Mouse (Mus musculus) cerebellum, adult 2 months (tissue): ENCODE results near the gene Ercc6. TPM values are rescaled to one million over a fixed set of nuclear protein-coding genes. Genes with fewer than 3 reads are reported as not detected.
A peak's percentile ranks its signal among the peaks of the same experiment; 100 is the strongest.

Experiments
- DNase-seq, 2 experiments: peaks; one replicate each; pipeline ENCODE4 v3.0.0; 2021
- H3K27ac ChIP-seq: fragments of 200-500 bp; 2 replicates; pipeline ENCODE4 v1.5.1; 2012; ENCODE audit warnings: low read length, control low read depth, inconsistent platforms; ENCODE audit not compliant: insufficient read depth
- H3K27me3 ChIP-seq: fragments of 200-500 bp; 2 replicates; pipeline ENCODE4 v1.6.1; 2012; ENCODE audit warnings: inconsistent platforms, mild to moderate bottlenecking, low read length, moderate library complexity; ENCODE audit not compliant: control insufficient read depth, insufficient read depth
- H3K4me1 ChIP-seq: fragments of 200-500 bp; 2 replicates; pipeline ENCODE4 v1.6.1; 2011; ENCODE audit warnings: low read length; ENCODE audit not compliant: control insufficient read depth, insufficient read depth
- H3K4me3 ChIP-seq: fragments of 200-500 bp; replicated peaks from 2 replicates; pipeline ENCODE3; 2011; ENCODE audit warnings: mild to moderate bottlenecking, low read depth, low read length, control low read depth; ENCODE audit not compliant: insufficient read depth
- CTCF ChIP-seq: fragments of 200-500 bp; IDR thresholded peaks from 2 replicates; pipeline ENCODE4 v1.5.1; 2011; ENCODE audit warnings: low read depth, mild to moderate bottlenecking, control low read depth, low read length, moderate library complexity, borderline replicate concordance; ENCODE audit not compliant: insufficient read depth
- POLR2A ChIP-seq: fragments of 200-500 bp; IDR thresholded peaks from 2 replicates; pipeline ENCODE4 v1.6.1; 2011; ENCODE audit warnings: low read length, control low read depth, borderline replicate concordance; ENCODE audit not compliant: insufficient read depth
- WGBS: fragments of 180-500 bp; shearing (Covaris S2); methylation state at CpG from one replicate; pipeline ENCODE4 v1.1.7; 2018; 5-methylcytosine and 5-hydroxymethylcytosine counted together
- polyA plus RNA-seq: library from polyadenylated mRNA; depleted of rRNA; stranded (reverse); fragments of >200 nt; gene quantifications from 2 replicates; pipeline ENCODE4 v1.2.3, GENCODE M21; 2012

Gene Ercc6
- polyA plus RNA-seq, 1 experiment, result 8.8 TPM

DNA sequence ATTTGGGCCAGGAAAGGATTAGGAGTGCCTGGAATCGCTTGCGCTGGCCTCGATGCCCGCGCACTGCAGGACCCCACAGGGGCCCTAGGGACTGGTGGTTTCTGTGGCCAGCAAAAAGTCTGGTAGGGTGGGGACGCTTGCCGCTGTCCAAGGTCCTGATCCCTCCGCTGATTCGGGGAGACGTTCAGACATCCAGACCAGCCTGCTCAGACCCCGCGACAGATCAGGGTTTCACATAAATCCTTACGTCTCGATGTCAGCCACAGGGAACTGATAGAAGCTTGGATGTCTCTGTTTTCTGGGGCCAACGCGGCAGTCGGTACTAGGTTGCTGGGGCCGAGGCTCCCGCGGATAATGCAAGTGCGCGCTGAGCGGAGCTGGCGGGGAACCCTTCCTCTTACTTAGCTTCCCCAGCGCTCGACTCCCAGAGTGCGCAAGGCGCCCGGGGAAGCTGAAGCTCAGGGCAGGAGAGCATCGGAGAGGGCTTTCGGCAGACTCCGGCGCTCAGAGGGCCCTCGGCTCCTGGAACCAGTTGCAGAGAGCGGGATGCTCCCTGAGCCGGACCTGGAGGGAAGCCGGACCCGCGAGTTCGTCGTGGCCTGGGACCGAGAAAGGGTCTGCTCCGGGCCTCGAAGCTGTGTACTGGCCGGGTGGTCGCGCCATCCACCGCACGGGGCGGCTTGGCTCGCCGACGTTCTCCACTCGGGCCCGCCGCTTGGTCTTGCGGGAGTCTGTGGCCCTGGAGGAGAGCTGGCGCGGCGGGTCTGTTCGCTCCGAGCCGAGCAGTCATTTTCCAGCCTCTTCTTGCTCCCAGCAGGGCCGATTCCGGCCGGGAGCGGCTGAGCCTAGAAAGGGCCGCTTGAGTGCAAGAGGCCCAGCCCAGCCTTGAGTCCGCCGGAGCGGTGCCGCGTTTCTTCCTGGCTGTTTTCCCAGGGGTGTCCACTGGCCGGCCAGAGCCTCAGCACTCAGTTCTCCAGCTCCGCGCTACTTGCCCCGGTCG is 84.2 kb downstream of the Ercc6 start:
- Histone ChIP-seq H3K4me1 (0 out of 2 replicates have a peak, but pooled peaks cover 4% of the 10 kb centered on the region), H3K4me3 (peak overlapping the region; percentile 18), H3K27me3 (peaks cover 3% of the 10 kb centered on the region; the same call in 1 of the 2 replicates), H3K27ac (no peak overlapping the region)
- DNase-seq, result peak; percentile 24 to 46
- WGBS, result under 1% methylated on average over 78 of the region's 78 CpGs
- TF ChIP-seq POLR2A (no peak), CTCF (no peak)

DNA sequence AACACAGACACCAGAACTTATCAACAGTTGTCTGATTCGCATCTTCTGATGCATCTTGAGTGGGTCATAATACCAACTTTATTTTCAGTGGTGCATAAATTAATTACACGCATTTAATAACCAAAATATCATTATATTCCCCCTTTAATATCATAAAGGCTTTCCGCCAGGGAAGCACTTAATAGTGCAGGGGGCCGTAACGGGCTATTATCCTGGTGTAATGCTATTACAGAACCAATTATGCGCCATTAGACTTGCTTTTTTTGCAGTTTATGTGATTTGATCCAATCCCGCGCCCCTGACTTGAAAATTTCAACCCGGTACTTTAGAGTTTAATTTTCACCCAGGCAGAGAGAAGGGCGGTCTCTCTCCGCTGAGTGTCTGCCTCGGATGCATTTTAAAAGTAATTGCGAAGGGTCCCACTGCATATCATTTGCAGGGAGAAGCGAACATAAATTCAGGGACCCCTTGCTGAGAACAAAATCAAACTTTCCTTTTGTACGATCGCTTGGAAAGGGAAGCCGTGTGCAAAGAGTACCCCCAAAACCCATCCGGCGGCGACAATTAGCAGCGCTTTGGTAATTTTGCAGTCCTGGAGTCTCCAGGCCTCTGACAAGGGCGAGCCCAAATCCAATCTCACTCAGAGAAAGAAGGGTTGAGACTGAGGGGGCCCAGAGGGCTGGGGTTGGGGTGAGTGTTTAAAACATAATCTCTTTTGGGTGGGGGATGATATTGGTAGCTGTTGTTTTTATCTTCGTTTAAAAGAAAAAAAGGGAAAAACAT is 85.3 kb downstream of the Ercc6 start:
- 14% methylated on average over 23 of the region's 23 CpGs for WGBS
- no peak for DNase-seq
- Histone ChIP-seq H3K27me3 (peaks cover 3% of the 10 kb centered on the region; the same call in 1 of the 2 replicates), H3K4me1 (0 out of 2 replicates have a peak, but pooled peaks cover 4% of the 10 kb centered on the region), H3K4me3 (no peak overlapping the region), H3K27ac (no peak overlapping the region)
- TF ChIP-seq CTCF (no peak), POLR2A (no peak)

DNA sequence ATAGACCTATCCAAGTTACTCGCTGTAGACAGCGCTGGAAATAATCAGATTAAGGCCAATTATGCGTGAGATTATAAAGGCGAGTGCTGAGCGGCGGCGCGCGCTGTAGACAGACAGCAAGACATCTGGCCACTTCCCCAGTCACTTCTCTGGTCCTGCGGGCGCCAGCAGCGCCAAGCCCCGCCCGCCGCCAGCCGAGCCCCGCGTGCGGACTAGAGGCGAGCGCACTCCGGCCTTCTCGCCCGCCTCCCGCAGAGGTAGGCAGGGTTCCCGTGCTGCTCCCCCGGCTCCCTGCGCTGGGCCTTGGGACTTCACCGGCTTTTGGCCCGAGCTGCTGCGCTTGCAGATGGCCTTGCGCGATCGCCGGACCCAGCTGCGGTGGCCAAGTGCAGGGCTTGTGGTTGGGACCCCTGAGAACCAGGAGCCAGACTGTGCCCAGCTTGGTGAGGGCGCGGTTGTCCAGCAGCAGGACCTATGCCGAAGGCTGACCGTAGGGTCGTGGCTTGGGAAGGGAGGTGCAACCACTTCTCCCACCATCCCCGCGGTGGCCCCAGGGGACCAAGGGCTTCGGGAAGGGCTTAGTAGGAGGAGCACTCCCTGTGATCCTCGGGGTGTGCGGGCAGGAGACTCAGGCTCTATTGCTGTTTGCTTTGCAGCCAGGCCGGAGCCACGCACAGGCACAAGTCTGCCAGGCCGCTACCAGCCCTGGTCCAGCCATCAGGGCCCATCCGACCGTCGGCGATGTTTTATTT is 86.1 kb downstream of the Ercc6 start, which contains the start of gene Prrxl1:
Prrxl1 (plus strand) TSS at position 118 of the 752 bp plus-strand sequence.
- TF ChIP-seq CTCF (no peak), POLR2A (no peak)
- 0 out of 2 replicates have a peak, but pooled peaks cover 4% of the 10 kb centered on the region for H3K4me1 ChIP-seq
- no peak within 1 kb of the TSS for H3K4me3 ChIP-seq
- no peak within 1 kb of the TSS for H3K27ac ChIP-seq
- WGBS, result 1% methylated on average over 53 of the region's 53 CpGs
- peaks cover 3% of the 10 kb centered on the region; the same call in 1 of the 2 replicates for H3K27me3 ChIP-seq
- peak; percentile 9 to 27 for DNase-seq

DNA sequence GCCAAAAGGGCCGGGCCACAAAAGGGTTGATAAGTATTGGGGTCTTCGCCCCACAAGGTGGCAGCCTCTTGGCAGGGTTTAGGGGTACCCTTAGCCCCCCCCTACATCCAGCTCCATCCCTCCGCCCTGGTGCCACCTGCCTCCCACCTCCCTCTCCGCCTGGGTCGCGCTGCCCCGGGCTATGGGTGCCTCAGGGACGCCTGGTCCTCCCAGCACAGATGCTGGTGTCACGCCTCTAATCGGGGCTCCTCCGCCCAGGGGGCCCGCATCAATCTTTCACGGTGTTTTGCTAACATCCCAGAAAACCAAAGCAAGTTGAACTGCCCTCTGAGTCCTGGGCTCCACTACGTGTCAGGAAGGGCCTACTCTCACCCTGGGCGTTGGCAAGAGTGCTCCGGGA is 86.8 kb downstream of the Ercc6 start:
- Histone ChIP-seq H3K4me3 (no peak overlapping the region), H3K4me1 (0 out of 2 replicates have a peak, but pooled peaks cover 4% of the 10 kb centered on the region), H3K27ac (no peak overlapping the region), H3K27me3 (peaks cover 3% of the 10 kb centered on the region; the same call in 1 of the 2 replicates)
- no peak for DNase-seq
- TF ChIP-seq POLR2A (no peak), CTCF (no peak)
- WGBS, result 10% methylated on average over 16 of the region's 16 CpGs

DNA sequence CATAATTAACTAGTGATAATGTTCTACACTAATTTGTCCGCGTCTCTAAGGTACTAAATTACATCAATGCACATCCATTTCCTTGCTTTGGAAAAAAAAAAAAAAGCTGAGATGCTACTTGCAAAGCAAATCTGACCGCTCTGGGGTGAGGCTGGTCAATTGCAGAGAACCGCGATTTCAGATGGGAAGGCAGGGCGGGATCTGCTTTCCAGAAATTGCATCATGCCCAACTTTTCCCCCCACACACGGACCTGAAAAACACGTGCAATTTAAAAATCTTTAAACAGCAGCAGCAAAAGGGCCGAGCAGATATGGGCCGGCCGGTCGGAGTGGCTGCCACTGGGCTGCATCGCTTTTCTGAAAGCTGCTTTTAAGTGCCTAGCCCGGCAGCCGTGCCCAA is 92.2 kb downstream of the Ercc6 start:
- DNase-seq, result no peak
- no peak overlapping the region for H3K4me3 ChIP-seq
- no peak for TF ChIP-seq POLR2A
- no peak for TF ChIP-seq CTCF
- WGBS, result 58% methylated on average over 15 of the region's 15 CpGs
- peaks cover 6% of the 10 kb centered on the region; the same call in 1 of the 2 replicates for H3K4me1 ChIP-seq
- peaks cover 1% of the 10 kb centered on the region; the same call in 1 of the 2 replicates for H3K27me3 ChIP-seq
- H3K27ac ChIP-seq, result no peak overlapping the region

DNA sequence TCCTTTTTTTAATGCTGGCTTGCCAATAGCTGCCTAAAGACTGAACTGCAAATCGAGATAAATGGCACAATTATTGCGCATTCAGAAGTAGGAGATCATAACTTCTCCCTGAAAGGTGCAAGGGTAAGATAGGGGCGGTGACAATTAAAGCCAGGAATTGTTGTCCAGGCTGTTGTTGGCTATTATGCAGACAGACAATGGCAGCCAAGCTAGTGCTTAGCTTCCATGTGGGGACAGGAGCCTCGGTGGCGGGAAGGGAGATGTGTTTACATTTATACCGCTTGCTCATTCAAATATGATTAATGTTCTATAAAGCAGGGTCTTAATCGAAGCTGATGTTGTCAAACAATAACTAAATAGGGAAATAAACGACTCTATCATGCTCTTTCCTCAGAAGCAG is 93.0 kb downstream of the Ercc6 start:
- DNase-seq, result no peak
- Histone ChIP-seq H3K4me3 (no peak overlapping the region), H3K4me1 (peaks cover 6% of the 10 kb centered on the region; the same call in 1 of the 2 replicates), H3K27me3 (0 out of 2 replicates have a peak, but pooled peaks cover under 1% of the 10 kb centered on the region), H3K27ac (no peak overlapping the region)
- TF ChIP-seq CTCF (no peak), POLR2A (no peak)
- 75% methylated on average over 8 of the region's 8 CpGs for WGBS

DNA sequence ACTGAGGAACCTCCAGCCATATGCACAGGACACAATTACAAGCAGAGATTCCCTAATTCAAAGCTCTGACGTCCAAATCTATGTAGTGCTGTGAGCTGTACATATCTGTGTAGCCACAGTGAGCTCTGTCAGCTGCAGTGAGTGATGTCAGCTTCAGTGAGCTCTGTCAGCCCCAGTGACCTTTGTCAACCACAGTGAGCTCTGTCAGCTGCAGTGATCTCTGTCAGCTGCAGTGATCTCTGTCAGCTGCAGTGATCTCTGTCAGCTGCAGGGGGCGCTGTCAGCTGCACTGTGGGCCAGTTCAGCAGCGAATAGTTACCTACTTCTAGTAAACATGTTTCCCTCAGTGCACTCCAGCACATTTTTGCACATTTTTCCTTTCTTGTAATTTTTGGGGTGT is 96.1 kb downstream of the Ercc6 start:
- Histone ChIP-seq H3K27ac (no peak overlapping the region), H3K4me1 (peaks cover 6% of the 10 kb centered on the region; the same call in 1 of the 2 replicates), H3K27me3 (no peaks in the 10 kb centered on the region), H3K4me3 (no peak overlapping the region)
- 36% methylated on average over 3 of the region's 3 CpGs for WGBS
- DNase-seq, result peak; percentile 18 to 31
- no peak for TF ChIP-seq POLR2A
- peak; percentile 60 for TF ChIP-seq CTCF
